Mouse (Mus musculus) hindbrain, embryonic 11.5 days (tissue): ENCODE data around the gene Ppp4r2. TPM values are rescaled to one million over a fixed set of nuclear protein-coding genes. Genes with fewer than 3 reads are reported as not detected.

ENCODE experiments used
- ATAC-seq: fragments of 200-750 bp; cut with Nextera tagmentation; 2 replicates; pipeline ENCODE4 v1.8.0; 2017; ENCODE audit warnings: mild to moderate bottlenecking, moderate TSS enrichment, moderate library complexity; ENCODE audit not compliant: low FRiP score
- DNase-seq: peaks from one replicate; pipeline ENCODE4 v3.0.0-alpha.2; 2015; ENCODE audit warnings: low spot score
- H3K27ac ChIP-seq: fragments of 300-500 bp; sonication (generic); 2 replicates; pipeline ENCODE4 v1.5.1; 2014; ENCODE audit warnings: mild to moderate bottlenecking, low read depth, low read length
- H3K27me3 ChIP-seq: fragments of 300-500 bp; sonication (generic); 2 replicates; pipeline ENCODE4 v1.6.1; 2014; ENCODE audit warnings: mild to moderate bottlenecking, low read length, moderate library complexity, mixed read lengths; ENCODE audit not compliant: control insufficient read depth, insufficient read depth
- H3K36me3 ChIP-seq: fragments of 300-500 bp; sonication (generic); 2 replicates; pipeline ENCODE4 v1.6.1; 2014; ENCODE audit warnings: mild to moderate bottlenecking, low read length, moderate library complexity, mixed read lengths; ENCODE audit not compliant: control insufficient read depth, insufficient read depth
- H3K4me1 ChIP-seq: fragments of 300-500 bp; sonication (generic); replicated peaks from 2 replicates; pipeline ENCODE4 v1.6.1; 2014; ENCODE audit warnings: low read length, mixed read lengths; ENCODE audit not compliant: control insufficient read depth, insufficient read depth
- H3K4me2 ChIP-seq: fragments of 300-500 bp; sonication (generic); replicated peaks from 2 replicates; pipeline ENCODE4 v1.6.1; 2014; ENCODE audit warnings: mild to moderate bottlenecking, low read depth, low read length
- H3K4me3 ChIP-seq: fragments of 300-500 bp; sonication (generic); 2 replicates; pipeline ENCODE4 v1.5.1; 2014; ENCODE audit warnings: low read depth, low read length
- H3K9ac ChIP-seq: fragments of 300-500 bp; sonication (generic); 2 replicates; pipeline ENCODE4 v1.6.1; 2014; ENCODE audit warnings: low read depth, low read length
- H3K9me3 ChIP-seq: fragments of 300-500 bp; sonication (generic); 2 replicates; pipeline ENCODE4 v1.6.1; 2016; ENCODE audit warnings: low read length; ENCODE audit not compliant: control insufficient read depth
- WGBS: fragments of 180-500 bp; shearing (Covaris S2); extraction: QIAGEN DNeasy Blood & Tissue Kit; methylation state at CpG from one replicate; pipeline ENCODE4 v1.1.7; 2014; 5-methylcytosine and 5-hydroxymethylcytosine counted together
- polyA plus RNA-seq: library from polyadenylated mRNA; unstranded; fragments of >200 nt; fragmentation: Nextera tagmentation; extraction: Ambion mirVana; gene quantifications from 2 replicates; pipeline ENCODE4 v1.2.1, GENCODE M21; 2014

Gene Ppp4r2
- polyA plus RNA-seq, 1 experiment from 2014 or later: 46.7 TPM

DNA sequence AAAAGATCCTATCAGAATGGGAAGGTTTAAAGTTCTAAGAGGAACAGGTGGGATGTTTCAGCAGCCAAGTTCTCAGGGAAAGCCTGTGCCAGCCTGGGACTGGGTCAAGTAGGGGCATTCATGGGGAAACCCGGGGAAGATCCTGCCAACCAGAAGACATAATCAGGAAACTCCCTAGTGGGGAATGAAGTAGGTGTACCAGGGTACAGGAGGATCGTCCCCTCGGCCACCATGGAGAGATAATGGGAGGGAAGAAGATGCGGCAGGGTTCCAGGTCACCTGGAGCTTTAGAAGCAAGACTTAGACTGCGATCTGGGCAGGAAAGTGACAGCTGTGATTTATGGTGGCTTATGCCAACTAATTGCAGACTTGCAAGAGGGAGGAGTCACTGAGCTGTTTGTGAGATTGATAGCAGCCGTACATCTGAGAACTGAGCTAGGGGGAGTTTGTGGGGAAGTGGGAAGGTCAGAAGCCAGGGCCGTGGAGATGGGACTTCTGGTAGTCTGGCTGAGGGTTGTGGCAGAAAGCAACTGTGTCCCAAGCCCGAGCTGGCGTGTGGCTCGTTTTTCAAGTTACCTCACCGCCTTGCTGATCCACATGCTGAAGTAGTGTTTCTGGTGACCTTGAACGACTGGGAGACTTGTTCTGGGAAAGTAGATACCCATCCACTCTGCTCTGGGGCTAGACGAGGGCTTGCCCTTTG, 30.9 kb upstream of the Ppp4r2 start:
- Histone ChIP-seq H3K4me3 (no peak overlapping the region), H3K27ac (no peak overlapping the region), H3K4me2 (no peak overlapping the region), H3K4me1 (no peaks in the 10 kb centered on the region), H3K9ac (no peak overlapping the region), H3K27me3 (no peaks in the 10 kb centered on the region), H3K9me3 (no peaks in the 10 kb centered on the region), H3K36me3 (no peaks in the 10 kb centered on the region)
- no peak for DNase-seq
- no peak for ATAC-seq
- 68% methylated on average over 13 of the region's 13 CpGs for WGBS

DNA sequence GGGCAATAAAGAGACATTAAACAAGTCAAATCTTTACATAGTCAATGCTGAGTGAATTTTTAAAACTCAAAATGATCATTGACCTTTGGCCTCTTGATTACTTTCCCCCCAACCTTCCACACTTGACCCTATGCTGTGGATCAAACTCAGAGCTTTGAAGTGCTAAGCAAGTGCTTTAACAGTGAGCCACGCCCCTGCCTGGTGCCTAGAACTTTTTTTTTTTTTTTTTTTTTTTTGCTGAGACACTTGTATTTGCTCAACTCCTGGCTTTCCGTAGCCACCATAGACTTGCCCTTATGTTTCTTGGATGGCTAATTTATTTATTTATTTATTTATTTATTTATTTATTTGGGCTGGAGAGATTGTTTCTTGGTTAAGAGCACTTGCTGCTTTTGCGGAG, 30.2 kb upstream of the Ppp4r2 start:
- Histone ChIP-seq H3K9me3 (no peaks in the 10 kb centered on the region), H3K27me3 (no peaks in the 10 kb centered on the region), H3K9ac (no peak overlapping the region), H3K4me2 (no peak overlapping the region), H3K4me3 (no peak overlapping the region), H3K4me1 (no peaks in the 10 kb centered on the region), H3K27ac (no peak overlapping the region), H3K36me3 (no peaks in the 10 kb centered on the region)
- ATAC-seq (no peak), DNase-seq (no peak)
- WGBS: 87% methylated on average over 3 of the region's 3 CpGs

DNA sequence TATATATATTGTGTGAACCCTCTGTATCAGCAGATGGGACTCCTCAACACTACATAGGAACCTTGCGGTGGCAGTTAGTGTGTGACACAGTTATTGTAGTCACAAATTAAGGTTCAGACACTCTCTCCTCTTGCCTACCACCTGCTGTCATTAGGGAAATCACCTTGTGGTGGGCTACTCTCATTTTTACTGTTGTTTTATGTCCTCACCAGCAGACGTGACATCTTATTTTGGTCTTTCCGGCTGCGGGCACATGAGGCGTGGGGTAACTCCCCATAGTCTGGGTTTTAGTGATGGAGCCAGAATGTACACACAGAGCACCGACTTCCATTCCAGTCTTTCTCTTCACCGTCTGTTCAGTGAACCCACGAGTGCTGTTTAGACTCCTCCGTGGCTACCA, 26.2 kb upstream of the Ppp4r2 start:
- no peak overlapping the region for H3K27ac ChIP-seq
- H3K4me1 ChIP-seq: no peaks in the 10 kb centered on the region
- no peak overlapping the region for H3K4me2 ChIP-seq
- no peak overlapping the region for H3K9ac ChIP-seq
- WGBS: 93% methylated on average over 9 of the region's 9 CpGs
- no peaks in the 10 kb centered on the region for H3K36me3 ChIP-seq
- H3K9me3 ChIP-seq: no peaks in the 10 kb centered on the region
- H3K4me3 ChIP-seq: no peak overlapping the region
- H3K27me3 ChIP-seq: no peaks in the 10 kb centered on the region
- no peak for DNase-seq
- no peak for ATAC-seq

DNA sequence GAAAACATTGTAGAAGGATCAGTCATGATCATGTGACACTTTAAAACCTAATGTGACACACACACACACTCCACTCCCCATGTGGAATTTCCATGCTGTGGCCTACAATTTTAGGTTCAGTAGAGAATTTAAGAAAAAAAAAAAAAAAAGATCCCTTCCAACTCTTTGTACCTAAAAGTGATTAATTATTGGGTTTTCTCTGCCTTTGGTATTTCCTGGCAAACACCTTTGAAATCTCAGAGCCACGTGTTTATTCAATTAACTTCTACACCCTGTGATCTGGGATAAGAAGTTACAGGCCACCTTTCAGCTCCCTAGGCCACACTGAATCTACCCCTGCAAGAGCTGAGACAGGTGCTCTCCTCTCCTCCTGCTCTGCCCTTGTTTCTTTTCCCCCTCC, 25.7 kb upstream of the Ppp4r2 start:
- H3K36me3 ChIP-seq: no peaks in the 10 kb centered on the region
- DNase-seq (no peak), ATAC-seq (no peak)
- H3K27ac ChIP-seq: no peak overlapping the region
- no peaks in the 10 kb centered on the region for H3K27me3 ChIP-seq
- no peaks in the 10 kb centered on the region for H3K9me3 ChIP-seq
- no peak overlapping the region for H3K4me3 ChIP-seq
- no peak overlapping the region for H3K9ac ChIP-seq
- WGBS: 71% methylated on average over 1 of the region's 1 CpGs
- H3K4me2 ChIP-seq: no peak overlapping the region
- no peaks in the 10 kb centered on the region for H3K4me1 ChIP-seq

DNA sequence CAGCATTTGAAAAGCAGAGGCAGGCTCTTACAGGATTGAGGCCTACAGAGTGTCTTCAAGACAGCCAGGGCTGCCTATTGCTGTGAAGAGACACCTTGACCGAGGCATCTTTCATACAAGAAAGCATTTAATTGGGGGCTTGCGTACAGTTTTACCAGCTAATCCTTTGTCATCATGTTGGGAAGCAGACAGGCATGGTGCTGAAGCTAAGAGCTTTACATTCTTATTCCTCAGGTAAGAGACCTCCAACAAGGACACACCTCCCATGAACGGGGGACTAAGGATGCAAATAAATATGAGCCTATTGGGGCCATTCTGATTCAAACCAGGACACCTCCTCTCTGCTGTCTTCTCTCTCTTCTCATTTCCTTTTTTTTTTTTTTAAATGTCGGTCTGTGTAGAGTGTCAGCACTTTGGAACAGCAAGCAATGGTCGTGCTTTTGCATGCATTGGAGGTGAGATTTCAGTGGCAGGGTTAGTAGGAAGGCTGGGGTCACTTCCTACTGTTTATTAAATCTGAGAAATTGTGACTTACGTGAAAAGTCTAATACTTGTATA, 25.1 kb upstream of the Ppp4r2 start:
- H3K9ac ChIP-seq: no peak overlapping the region
- H3K36me3 ChIP-seq: no peaks in the 10 kb centered on the region
- no peak overlapping the region for H3K4me2 ChIP-seq
- H3K4me1 ChIP-seq: no peaks in the 10 kb centered on the region
- DNase-seq (no peak), ATAC-seq (no peak)
- H3K27me3 ChIP-seq: no peaks in the 10 kb centered on the region
- 92% methylated on average over 6 of the region's 6 CpGs for WGBS
- H3K4me3 ChIP-seq: no peak overlapping the region
- no peaks in the 10 kb centered on the region for H3K9me3 ChIP-seq
- H3K27ac ChIP-seq: no peak overlapping the region

DNA sequence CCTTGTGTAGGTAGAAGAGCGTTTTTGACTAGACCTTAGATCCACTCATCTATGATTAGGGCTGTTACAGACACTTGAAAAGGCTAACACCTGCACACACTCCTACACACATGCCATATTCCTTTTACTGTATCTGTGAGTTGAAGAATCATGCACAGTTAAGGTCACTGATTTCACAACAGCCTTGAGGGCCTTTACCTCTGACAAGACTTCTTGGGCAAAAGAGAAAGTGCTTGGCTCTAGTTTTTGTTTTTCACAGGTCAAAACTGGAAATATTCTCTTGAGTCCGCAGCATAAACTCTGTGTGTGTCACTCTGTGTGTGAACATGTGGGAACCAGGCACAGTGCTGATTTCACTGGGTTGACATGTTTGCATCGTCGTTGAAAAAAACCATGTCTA, 23.3 kb upstream of the Ppp4r2 start:
- no peak overlapping the region for H3K27ac ChIP-seq
- WGBS: 92% methylated on average over 4 of the region's 4 CpGs

DNA sequence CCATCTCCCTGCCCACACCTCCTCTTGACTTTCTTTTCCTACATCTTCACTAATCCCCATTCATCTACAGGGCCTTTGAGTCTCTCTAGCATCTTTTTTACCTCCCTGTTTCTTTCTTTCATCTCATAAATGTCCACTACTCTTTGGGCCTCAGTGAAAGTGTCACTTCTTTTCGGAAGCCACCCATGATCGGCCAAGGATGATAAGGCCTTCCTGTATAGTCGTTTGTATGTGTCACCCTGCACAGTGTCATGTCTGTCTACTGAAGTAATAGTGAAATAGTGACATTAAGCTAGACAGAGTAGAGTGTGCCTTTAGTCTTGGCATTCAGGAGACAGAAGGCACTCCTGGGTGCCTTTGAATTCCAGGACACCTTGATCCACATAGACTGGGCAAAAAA, 21.7 kb upstream of the Ppp4r2 start:
- Histone ChIP-seq H3K27me3 (no peaks in the 10 kb centered on the region), H3K9me3 (no peaks in the 10 kb centered on the region), H3K36me3 (no peaks in the 10 kb centered on the region), H3K9ac (no peak overlapping the region), H3K4me3 (no peak overlapping the region), H3K4me1 (no peaks in the 10 kb centered on the region), H3K4me2 (no peak overlapping the region), H3K27ac (no peak overlapping the region)
- ATAC-seq (no peak), DNase-seq (no peak)
- 87% methylated on average over 3 of the region's 3 CpGs for WGBS

More for the DNA sequence above, 23.3 kb upstream of the Ppp4r2 start:
- no peaks in the 10 kb centered on the region for H3K36me3 ChIP-seq
- no peaks in the 10 kb centered on the region for H3K27me3 ChIP-seq
- no peak overlapping the region for H3K4me3 ChIP-seq
- no peak overlapping the region for H3K4me2 ChIP-seq
- H3K9ac ChIP-seq: no peak overlapping the region
- no peaks in the 10 kb centered on the region for H3K9me3 ChIP-seq
- ATAC-seq: no peak
- no peak for DNase-seq
- no peaks in the 10 kb centered on the region for H3K4me1 ChIP-seq

DNA sequence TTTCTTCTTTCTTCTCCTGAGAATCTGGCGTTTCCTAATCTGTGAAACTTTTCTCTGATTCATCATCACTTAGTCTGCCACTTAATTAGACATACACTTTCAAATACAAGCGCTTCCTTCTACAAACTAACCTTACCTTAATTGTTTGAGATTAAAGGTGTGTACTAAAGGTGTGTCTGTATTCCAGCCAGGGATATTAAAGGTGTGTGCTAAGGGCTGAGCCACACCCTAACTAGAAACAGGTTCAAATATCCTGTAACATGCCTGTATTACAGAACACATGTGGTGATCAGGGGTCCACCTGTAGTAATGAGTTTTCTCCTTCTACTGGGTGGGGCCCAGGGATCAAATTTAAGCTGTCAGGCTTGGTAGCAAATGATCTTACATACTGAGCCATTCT, 12.1 kb upstream of the Ppp4r2 start:
- no peak overlapping the region for H3K4me2 ChIP-seq
- 84% methylated on average over 2 of the region's 2 CpGs for WGBS
- no peaks in the 10 kb centered on the region for H3K36me3 ChIP-seq
- H3K27me3 ChIP-seq: no peaks in the 10 kb centered on the region
- no peak overlapping the region for H3K4me3 ChIP-seq
- no peaks in the 10 kb centered on the region for H3K9me3 ChIP-seq
- H3K4me1 ChIP-seq: no peaks in the 10 kb centered on the region
- no peak for ATAC-seq
- DNase-seq: no peak
- H3K9ac ChIP-seq: no peak overlapping the region
- no peak overlapping the region for H3K27ac ChIP-seq

DNA sequence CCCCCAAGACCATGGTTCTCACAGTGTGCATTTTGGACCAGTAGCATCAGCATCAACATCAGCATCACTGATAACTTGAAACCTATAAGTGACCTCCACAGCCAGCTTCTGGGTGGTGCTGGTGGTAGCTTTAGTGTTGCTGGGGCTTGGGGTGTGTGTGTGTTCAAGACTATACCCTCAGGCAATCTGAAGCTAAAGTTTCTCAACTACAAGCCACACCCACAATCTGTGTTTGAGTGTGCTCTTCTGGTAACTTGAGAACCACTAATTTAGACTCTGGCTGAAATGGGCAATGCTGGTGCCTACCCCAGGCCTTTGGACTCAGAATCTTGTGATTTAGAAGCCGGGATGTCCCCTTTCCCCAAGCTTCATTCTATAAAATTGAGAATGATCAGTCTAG, 10.1 kb upstream of the Ppp4r2 start:
- Histone ChIP-seq H3K36me3 (no peaks in the 10 kb centered on the region), H3K4me2 (no peak overlapping the region), H3K9me3 (no peaks in the 10 kb centered on the region), H3K27me3 (no peaks in the 10 kb centered on the region), H3K4me1 (no peaks in the 10 kb centered on the region), H3K4me3 (no peak overlapping the region), H3K9ac (no peak overlapping the region), H3K27ac (no peak overlapping the region)
- ATAC-seq: no peak
- WGBS: 79% methylated on average over 1 of the region's 1 CpGs
- DNase-seq: no peak
